Mouse (Mus musculus) cerebellum, postnatal 14 days (tissue): ENCODE results near the gene Capns2.

Source experiments
- DNase-seq, 2 experiments: peaks; one replicate each; pipeline ENCODE4 v3.0.0; 2021; ENCODE audit warnings: mixed read lengths in 2 of 2

The Capns2 gene

DNA sequence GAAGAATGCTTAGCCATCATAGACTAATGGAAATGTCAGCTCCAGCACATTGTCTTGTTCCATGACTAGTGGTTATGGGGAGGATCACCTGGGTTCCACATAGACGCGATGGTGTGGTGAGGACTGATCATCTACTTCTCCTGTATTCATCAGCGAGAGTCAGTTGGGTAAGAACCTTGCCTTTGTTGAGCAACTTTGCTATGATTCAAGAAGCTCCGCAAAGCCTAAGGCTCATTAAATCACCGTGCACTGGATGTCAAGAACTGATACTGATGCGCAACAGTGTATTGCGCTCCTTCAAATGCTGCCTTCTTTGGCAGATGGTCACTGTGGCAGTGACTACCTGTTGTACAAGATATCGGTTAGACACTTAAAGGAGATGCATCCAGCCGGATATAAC lies 5.3 kb downstream of the Capns2 start:
- DNase-seq: no peak

GRCm38 (mm10) chr8:92908448-92908847 lies 7.2 kb downstream of the Capns2 start:
- DNase-seq: no peak

DNA sequence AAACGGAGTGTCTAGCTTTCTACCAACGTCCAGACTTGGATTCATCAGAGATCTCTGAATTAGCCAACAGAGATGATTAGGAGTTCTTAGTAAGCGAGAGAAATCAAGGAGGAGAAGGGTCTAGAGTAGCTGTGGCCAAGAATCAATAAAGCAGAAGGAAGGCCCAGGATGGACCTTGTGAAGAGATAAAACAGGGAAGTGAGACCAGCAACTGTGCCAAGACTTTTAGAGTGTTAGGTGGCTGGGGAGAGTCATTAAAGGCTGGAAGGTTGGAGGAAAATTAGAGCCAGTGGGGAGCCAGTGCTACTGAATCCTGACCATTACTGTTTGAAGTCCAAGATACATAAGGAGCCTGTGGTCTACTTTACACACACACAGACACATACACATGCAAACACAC lies 10.3 kb downstream of the Capns2 start:
- DNase-seq: no peak

- DNase-seq: no peak
Observed at GRCm38 (mm10) chr8:92913396-92913795, 12.2 kb downstream of the Capns2 start.

DNA sequence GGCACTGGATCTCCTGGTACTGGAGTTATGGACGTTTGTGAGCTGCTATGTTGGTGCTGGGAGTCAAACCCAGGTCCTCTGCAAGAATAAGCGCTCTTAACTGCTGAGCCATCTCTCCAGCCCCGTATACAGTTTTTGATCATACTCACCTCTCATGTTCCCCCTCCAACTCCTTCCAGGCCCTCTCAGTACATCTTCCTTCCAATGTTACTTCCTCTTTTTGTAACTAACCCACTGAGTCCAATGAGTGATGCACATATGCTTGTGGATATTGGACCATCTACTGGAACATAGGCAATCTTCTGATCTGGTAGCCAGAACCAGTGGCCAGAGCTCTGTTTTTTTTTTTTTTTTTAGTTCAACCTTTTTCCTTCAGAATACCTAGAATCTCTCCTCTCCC lies 14.9 kb downstream of the Capns2 start:
- DNase-seq: no peak

DNA sequence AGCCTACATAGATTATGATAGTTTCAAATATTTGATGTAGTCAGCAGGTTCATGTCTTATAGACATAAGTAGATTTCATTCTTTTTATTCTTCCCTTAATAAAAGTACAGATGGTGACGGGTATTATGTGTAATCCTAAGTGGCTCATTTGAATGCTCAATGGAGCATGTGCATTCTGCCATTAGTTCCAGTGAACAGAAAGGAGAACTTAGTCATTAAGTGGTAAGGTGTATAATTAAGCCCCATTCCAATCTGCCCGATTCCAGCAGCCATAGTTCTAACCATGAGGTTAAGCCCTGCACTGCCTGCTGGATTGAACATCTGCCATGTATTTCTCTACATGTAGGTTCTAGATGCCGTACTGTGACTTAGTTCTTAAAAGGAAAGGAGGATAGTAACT lies 20.6 kb downstream of the Capns2 start:
- no peak for DNase-seq

- DNase-seq: no peak
Observed at GRCm38 (mm10) chr8:92928986-92929385, 27.8 kb downstream of the Capns2 start.

DNA sequence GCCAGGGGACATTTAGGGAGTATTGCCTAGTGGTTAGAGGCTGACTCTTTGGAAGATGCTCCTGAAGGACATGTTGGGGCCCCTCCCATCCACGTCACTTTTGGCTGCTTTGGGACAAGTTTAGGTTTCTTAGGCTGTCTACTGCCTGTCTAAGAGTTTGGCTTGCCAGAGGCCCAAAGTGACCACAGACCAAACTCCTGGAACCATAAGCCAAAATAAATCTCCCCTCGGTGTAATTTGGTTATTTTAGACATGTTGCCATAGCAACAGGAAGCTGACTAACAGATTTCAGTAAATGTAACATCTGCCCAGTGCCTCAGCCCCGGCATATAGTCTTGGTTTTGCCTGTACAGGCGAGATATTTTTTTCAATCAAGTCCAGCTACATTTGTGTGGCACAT lies 36.8 kb downstream of the Capns2 start:
- no peak for DNase-seq

- DNase-seq: no peak
Observed at GRCm38 (mm10) chr8:92949071-92949470, 47.9 kb downstream of the Capns2 start.

DNA sequence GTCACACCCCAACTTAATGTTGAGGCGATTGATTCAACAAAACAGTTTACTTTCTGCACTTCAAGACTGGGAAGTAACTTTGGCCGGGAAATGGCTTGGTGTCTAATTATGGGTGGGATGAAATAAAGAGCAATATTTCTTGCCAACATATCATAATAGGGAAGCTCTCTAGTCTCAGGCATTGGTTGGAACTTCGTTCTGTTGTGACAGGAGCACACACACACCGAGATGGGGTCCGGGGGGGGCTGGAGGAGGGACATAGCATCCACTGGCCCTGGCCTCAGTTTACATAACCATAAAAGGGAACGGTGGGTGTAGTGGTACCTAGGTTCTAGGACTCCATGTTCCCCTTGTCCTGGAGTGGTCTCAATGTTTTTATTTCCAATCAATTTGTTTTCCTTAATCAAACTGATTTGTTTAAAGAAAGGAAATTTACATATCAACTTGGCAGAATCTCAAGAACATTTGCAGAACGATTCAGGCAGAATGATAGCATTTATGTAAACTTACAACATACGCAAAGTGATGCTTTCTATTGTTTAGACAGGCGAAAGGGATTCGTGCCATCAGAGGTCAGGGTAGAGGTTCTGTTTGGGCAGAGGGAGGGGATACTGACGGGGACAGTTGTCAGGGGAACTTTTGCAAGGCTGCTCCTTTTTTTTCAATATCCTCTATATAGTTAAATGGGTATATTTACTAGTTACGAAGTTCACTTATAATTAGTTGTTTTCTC lies 49.6 kb downstream of the Capns2 start:
- DNase-seq: no peak
